Mouse (Mus musculus): ENCODE results near the gene Tbccd1. TPM values are rescaled to one million over a fixed set of nuclear protein-coding genes. Genes with fewer than 3 reads are reported as not detected.
A peak's percentile ranks its signal among the peaks of the same experiment; 100 is the strongest.

The Tbccd1 gene
- polyA plus RNA-seq (2016; fragmentation: Nextera tagmentation; extraction: Ambion mirVana) = 33.8 and 35.2 TPM in 2 replicates

- Histone ChIP-seq H3K27me3 (no peaks in the 10 kb centered on the region), H3K9me3 (no peaks in the 10 kb centered on the region), H3K4me3 (peak within 1 kb of the TSS; percentile 99), H3K9ac (peak within 1 kb of the TSS; percentile 82), H3K4me1 (peaks cover 13% of the 10 kb centered on the region), H3K27ac (peak within 1 kb of the TSS; percentile 58; the same call in 1 of the 2 replicates), H3K4me2 (replicated peaks) (peak within 1 kb of the TSS; percentile 82), H3K36me3 (peaks cover 4% of the 10 kb centered on the region; the same call in 1 of the 2 replicates)
- ATAC-seq (ENCODE audit: insufficient number of reproducible peaks, insufficient read depth, low FRiP score, low TSS enrichment) = peak; percentile 100
- WGBS = under 1% methylated on average over 62 of the region's 62 CpGs
These were observed at the start of gene Tbccd1, which contains the start of gene Dnajb11 for GRCm38 (mm10) chr16:22857431-22858113. Tbccd1 (minus strand) TSS chr16:22857669. Dnajb11 (plus strand) TSS chr16:22857845.

GRCm38 (mm10) chr16:22901326-22901725 is 43.9 kb upstream of the Tbccd1 start:
- Histone ChIP-seq H3K27ac (no peak overlapping the region), H3K36me3 (no peaks in the 10 kb centered on the region), H3K4me2 (replicated peaks) (no peak overlapping the region), H3K9ac (no peak overlapping the region), H3K27me3 (no peaks in the 10 kb centered on the region), H3K9me3 (no peaks in the 10 kb centered on the region), H3K4me1 (no peaks in the 10 kb centered on the region), H3K4me3 (no peak overlapping the region)
- 80% methylated on average over 3 of the region's 3 CpGs for WGBS
- ATAC-seq (ENCODE audit: insufficient number of reproducible peaks, insufficient read depth, low FRiP score, low TSS enrichment) = no peak

DNA sequence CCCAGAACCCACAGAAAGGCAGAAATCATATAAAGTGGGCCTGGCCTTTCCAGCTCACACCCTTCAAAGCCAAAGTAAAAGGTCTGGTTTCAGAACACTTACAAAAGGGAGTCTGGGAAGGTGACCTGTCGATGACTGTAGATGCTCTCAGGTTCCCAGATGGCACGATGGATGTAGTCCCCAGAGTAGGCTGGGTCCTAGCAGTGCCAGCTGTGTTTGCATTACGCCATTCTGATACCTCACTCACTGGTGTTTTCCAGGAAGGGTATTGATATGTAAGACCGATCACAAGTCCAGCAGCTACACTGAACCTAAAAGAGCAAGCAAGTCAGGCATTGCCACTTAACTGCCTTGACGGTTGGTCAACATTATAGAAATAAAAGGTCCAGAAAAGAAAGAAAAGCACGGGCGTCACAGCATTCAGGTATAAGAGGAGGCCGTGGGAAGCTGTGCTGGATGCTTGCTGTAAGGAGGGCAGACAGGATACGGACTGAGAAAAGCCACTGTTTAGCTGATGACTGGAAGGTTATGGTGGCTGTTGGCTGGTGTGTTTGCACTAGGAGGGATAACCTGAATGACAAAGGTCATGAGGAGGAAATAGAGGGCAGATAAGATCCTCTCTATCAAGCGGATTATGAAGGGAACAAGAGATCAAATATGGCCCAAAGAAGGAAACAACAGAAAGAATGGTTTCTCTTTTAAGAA is 42.5 kb upstream of the Tbccd1 start:
- Histone ChIP-seq H3K9ac (no peak overlapping the region), H3K4me2 (replicated peaks) (no peak overlapping the region), H3K9me3 (no peaks in the 10 kb centered on the region), H3K4me1 (no peaks in the 10 kb centered on the region), H3K4me3 (no peak overlapping the region), H3K27ac (no peak overlapping the region), H3K36me3 (no peaks in the 10 kb centered on the region), H3K27me3 (no peaks in the 10 kb centered on the region)
- no peak for ATAC-seq (ENCODE audit: insufficient number of reproducible peaks, insufficient read depth, low FRiP score, low TSS enrichment)
- WGBS = 78% methylated on average over 10 of the region's 10 CpGs

DNA sequence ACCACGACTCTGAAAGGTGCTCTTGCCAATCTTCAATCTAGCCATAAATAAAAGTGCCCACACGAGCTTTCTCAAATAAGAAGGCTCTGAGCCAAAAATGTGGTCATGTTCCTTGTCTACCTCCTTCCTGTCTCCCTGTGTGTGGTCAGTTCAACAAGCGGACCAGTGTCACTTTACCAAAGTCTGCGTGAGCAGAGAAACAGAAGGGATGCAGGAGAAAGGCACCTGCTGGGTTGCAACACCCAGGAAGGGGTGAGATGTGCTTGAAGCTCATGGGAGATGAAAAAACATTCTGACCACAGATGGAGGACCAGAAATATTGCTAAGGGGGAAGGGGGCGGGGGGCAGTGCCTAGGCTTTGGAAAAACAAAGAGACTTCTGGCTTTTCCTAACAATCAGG is 41.9 kb upstream of the Tbccd1 start:
- no peak overlapping the region for H3K4me3 ChIP-seq
- H3K9me3 ChIP-seq = no peaks in the 10 kb centered on the region
- H3K27ac ChIP-seq = no peak overlapping the region
- 61% methylated on average over 5 of the region's 5 CpGs for WGBS
- no peaks in the 10 kb centered on the region for H3K27me3 ChIP-seq
- H3K9ac ChIP-seq = no peak overlapping the region
- no peaks in the 10 kb centered on the region for H3K4me1 ChIP-seq
- H3K36me3 ChIP-seq = no peaks in the 10 kb centered on the region
- H3K4me2 ChIP-seq (replicated peaks) = no peak overlapping the region
- ATAC-seq (ENCODE audit: insufficient number of reproducible peaks, insufficient read depth, low FRiP score, low TSS enrichment) = no peak

GRCm38 (mm10) chr16:22896618-22897017 is 39.1 kb upstream of the Tbccd1 start:
- Histone ChIP-seq H3K27ac (no peak overlapping the region), H3K4me2 (replicated peaks) (no peak overlapping the region), H3K9me3 (no peaks in the 10 kb centered on the region), H3K27me3 (no peaks in the 10 kb centered on the region), H3K36me3 (no peaks in the 10 kb centered on the region), H3K4me3 (no peak overlapping the region), H3K4me1 (no peaks in the 10 kb centered on the region), H3K9ac (no peak overlapping the region)
- no peak for ATAC-seq (ENCODE audit: insufficient number of reproducible peaks, insufficient read depth, low FRiP score, low TSS enrichment)
- 57% methylated on average over 2 of the region's 2 CpGs for WGBS

DNA sequence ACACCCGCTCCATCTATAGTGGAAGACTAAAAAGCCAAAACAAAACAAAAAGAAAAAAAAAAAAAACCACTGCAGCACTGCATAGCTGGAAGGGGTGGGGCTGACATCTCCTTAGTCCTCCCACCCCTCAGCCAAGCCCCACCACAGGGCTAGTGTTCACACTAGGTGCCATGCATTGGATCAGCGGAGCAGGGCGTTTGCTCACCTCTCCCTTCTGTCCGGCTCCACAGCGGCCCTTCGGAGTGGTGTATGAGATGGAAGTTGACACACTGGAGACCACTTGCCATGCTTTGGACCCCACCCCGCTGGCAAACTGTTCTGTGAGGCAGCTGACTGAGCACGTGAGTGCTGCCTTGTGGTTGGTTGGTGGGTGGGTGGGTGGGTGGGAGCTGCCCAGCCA is 36.6 kb upstream of the Tbccd1 start:
- no peaks in the 10 kb centered on the region for H3K36me3 ChIP-seq
- no peak overlapping the region for H3K4me3 ChIP-seq
- H3K9ac ChIP-seq = no peak overlapping the region
- H3K27me3 ChIP-seq = no peaks in the 10 kb centered on the region
- H3K4me1 ChIP-seq = no peaks in the 10 kb centered on the region
- H3K4me2 ChIP-seq (replicated peaks) = no peak overlapping the region
- 86% methylated on average over 7 of the region's 8 CpGs for WGBS
- no peaks in the 10 kb centered on the region for H3K9me3 ChIP-seq
- H3K27ac ChIP-seq = no peak overlapping the region
- ATAC-seq (ENCODE audit: insufficient number of reproducible peaks, insufficient read depth, low FRiP score, low TSS enrichment) = no peak

GRCm38 (mm10) chr16:22891733-22892154 is 34.3 kb upstream of the Tbccd1 start:
- H3K27me3 ChIP-seq = no peaks in the 10 kb centered on the region
- no peak overlapping the region for H3K9ac ChIP-seq
- 87% methylated on average over 8 of the region's 8 CpGs for WGBS
- no peaks in the 10 kb centered on the region for H3K4me1 ChIP-seq
- no peak overlapping the region for H3K4me2 ChIP-seq (replicated peaks)
- no peak overlapping the region for H3K27ac ChIP-seq
- H3K36me3 ChIP-seq = no peaks in the 10 kb centered on the region
- ATAC-seq (ENCODE audit: insufficient number of reproducible peaks, insufficient read depth, low FRiP score, low TSS enrichment) = no peak
- no peak overlapping the region for H3K4me3 ChIP-seq
- H3K9me3 ChIP-seq = no peaks in the 10 kb centered on the region

- no peak for ATAC-seq (ENCODE audit: insufficient number of reproducible peaks, insufficient read depth, low FRiP score, low TSS enrichment)
- WGBS = 82% methylated on average over 11 of the region's 11 CpGs
These were observed 33.4 kb upstream of the Tbccd1 start, which contains the start of gene Ahsg for GRCm38 (mm10) chr16:22890683-22891510. Ahsg (plus strand) TSS chr16:22891277.

DNA sequence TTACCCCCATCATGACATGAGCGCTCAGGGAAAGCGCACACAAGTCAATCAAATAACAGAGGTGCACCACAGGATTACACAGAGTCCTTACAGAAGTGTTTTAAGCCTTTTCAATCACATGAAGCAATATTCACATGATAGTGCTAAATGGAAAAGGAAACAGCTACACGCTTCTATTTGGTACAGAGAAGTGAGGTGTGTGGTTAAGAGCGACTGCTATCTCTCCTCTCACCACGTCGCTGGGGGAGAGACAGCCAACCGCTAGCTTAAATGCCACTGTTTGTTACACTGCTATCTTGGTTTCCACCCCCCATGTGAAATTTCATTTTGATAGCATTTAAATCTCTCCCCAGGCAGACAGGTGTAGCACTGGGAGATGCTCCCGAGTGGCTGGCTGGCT is 32.2 kb upstream of the Tbccd1 start:
- Histone ChIP-seq H3K4me3 (no peak overlapping the region), H3K4me2 (replicated peaks) (no peak overlapping the region), H3K4me1 (no peaks in the 10 kb centered on the region), H3K9me3 (no peaks in the 10 kb centered on the region), H3K36me3 (no peaks in the 10 kb centered on the region), H3K9ac (no peak overlapping the region), H3K27ac (no peak overlapping the region), H3K27me3 (no peaks in the 10 kb centered on the region)
- WGBS = 89% methylated on average over 8 of the region's 8 CpGs
- no peak for ATAC-seq (ENCODE audit: insufficient number of reproducible peaks, insufficient read depth, low FRiP score, low TSS enrichment)

More at GRCm38 (mm10) chr16:22890683-22891510, 33.4 kb upstream of the Tbccd1 start, which contains the start of gene Ahsg:
- no peaks in the 10 kb centered on the region for H3K9me3 ChIP-seq
- no peak within 1 kb of the TSS for H3K27ac ChIP-seq
- no peak within 1 kb of the TSS for H3K9ac ChIP-seq
- no peak within 1 kb of the TSS for H3K4me2 ChIP-seq (replicated peaks)
- H3K4me3 ChIP-seq = no peak within 1 kb of the TSS
- no peaks in the 10 kb centered on the region for H3K36me3 ChIP-seq
- H3K27me3 ChIP-seq = no peaks in the 10 kb centered on the region
- H3K4me1 ChIP-seq = no peaks in the 10 kb centered on the region

DNA sequence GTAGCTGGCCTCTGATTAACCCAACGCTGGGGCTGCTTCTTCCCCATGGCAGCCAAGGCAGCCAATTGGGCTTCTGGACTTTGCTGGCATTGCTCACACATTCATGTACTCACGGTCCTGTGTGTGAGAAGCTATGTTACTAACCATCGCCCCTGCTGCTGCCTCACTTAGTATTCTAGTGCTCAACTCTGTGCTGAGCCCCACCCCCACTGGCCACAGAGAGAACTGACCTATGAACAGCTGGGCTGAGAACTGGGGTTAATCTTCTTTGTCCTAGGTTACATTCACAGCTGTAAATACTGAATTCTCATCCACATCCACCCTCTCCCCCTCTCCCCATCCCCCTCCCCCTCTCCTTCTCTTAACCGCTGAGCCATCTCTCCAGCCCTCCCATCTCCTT is 31.4 kb upstream of the Tbccd1 start:
- Histone ChIP-seq H3K4me3 (no peak overlapping the region), H3K4me1 (no peaks in the 10 kb centered on the region), H3K27ac (no peak overlapping the region), H3K9me3 (no peaks in the 10 kb centered on the region), H3K9ac (no peak overlapping the region), H3K4me2 (replicated peaks) (no peak overlapping the region), H3K27me3 (0 out of 2 replicates have a peak, but pooled peaks cover 2% of the 10 kb centered on the region), H3K36me3 (no peaks in the 10 kb centered on the region)
- ATAC-seq (ENCODE audit: insufficient number of reproducible peaks, insufficient read depth, low FRiP score, low TSS enrichment) = no peak
- WGBS = 84% methylated on average over 4 of the region's 4 CpGs

GRCm38 (mm10) chr16:22886726-22887125 is 29.3 kb upstream of the Tbccd1 start:
- H3K4me3 ChIP-seq = no peak overlapping the region
- no peaks in the 10 kb centered on the region for H3K9me3 ChIP-seq
- H3K4me2 ChIP-seq (replicated peaks) = no peak overlapping the region
- H3K36me3 ChIP-seq = no peaks in the 10 kb centered on the region
- H3K9ac ChIP-seq = no peak overlapping the region
- no peak for ATAC-seq (ENCODE audit: insufficient number of reproducible peaks, insufficient read depth, low FRiP score, low TSS enrichment)
- 85% methylated on average over 3 of the region's 3 CpGs for WGBS
- 0 out of 2 replicates have a peak, but pooled peaks cover 6% of the 10 kb centered on the region for H3K27me3 ChIP-seq
- H3K27ac ChIP-seq = no peak overlapping the region
- no peaks in the 10 kb centered on the region for H3K4me1 ChIP-seq

Data from embryonic facial prominence, embryonic 12.5 days (tissue).